ENCODE assay signal across 12 mouse cellular contexts in genomic region chr10:60026759-60027395, GRCm38 (mm10). TPM values are rescaled to one million over a fixed set of nuclear protein-coding genes. Genes with fewer than 3 reads are reported as not detected.
A peak's percentile ranks its signal among the peaks of the same experiment; 100 is the strongest.
DNase-seq lines count a peak whose midpoint lies in the region; ATAC-seq and TF ChIP-seq lines count a peak whose summit lies in the region.
"Had no signal": no experiment of that assay in that cellular context is flagged by ENCODE, and none has a peak within 500 bp of the region (broad histone marks: within the 10 kb centered on the region; RNA-seq: fewer than 3 reads in every experiment).

No protein-coding gene starts in this region.

- H3K36me3 ChIP-seq in embryonic facial prominence, embryonic 13.5 days, result peaks cover 18% of the 10 kb centered on the region
- peaks cover 15% of the 10 kb centered on the region for H3K36me3 ChIP-seq in embryonic facial prominence, embryonic 10.5 days (replicated peaks)
- peaks cover 3% of the 10 kb centered on the region; the same call in 1 of the 2 replicates for H3K36me3 ChIP-seq in lung, postnatal 0 days (ENCODE audit: insufficient read depth, low read length)
- peaks cover 10% of the 10 kb centered on the region; the same call in 1 of the 2 replicates for H3K36me3 ChIP-seq in limb, embryonic 10.5 days
- H3K36me3 ChIP-seq in stomach, embryonic 14.5 days (ENCODE audit: control insufficient read depth, insufficient read depth, low read length), result peaks cover 1% of the 10 kb centered on the region; the same call in 1 of the 2 replicates

- H3K4me1 ChIP-seq in embryonic facial prominence, embryonic 13.5 days, result peaks cover 27% of the 10 kb centered on the region
- peaks cover 26% of the 10 kb centered on the region for H3K4me1 ChIP-seq in embryonic facial prominence, embryonic 10.5 days
- H3K4me1 ChIP-seq in lung, postnatal 0 days (ENCODE audit: insufficient read depth, low read depth, low read length), result peaks cover 3% of the 10 kb centered on the region; the same call in 1 of the 2 replicates
- H3K4me1 ChIP-seq in limb, embryonic 10.5 days, result peaks cover 35% of the 10 kb centered on the region
- peaks cover 28% of the 10 kb centered on the region for H3K4me1 ChIP-seq in stomach, embryonic 14.5 days (ENCODE audit: control insufficient read depth, insufficient read depth, low read length)
- H3K4me1 ChIP-seq: liver, embryonic 15.5 days had no signal

- no peaks in the 10 kb centered on the region for H3K9me3 ChIP-seq in embryonic facial prominence, embryonic 13.5 days
- no peaks in the 10 kb centered on the region for H3K9me3 ChIP-seq in embryonic facial prominence, embryonic 10.5 days
- H3K9me3 ChIP-seq in lung, postnatal 0 days (ENCODE audit: low read length), result no peaks in the 10 kb centered on the region
- no peaks in the 10 kb centered on the region for H3K9me3 ChIP-seq in limb, embryonic 10.5 days (replicated peaks)
- no peaks in the 10 kb centered on the region for H3K9me3 ChIP-seq in stomach, embryonic 14.5 days (ENCODE audit: control insufficient read depth, low read depth, low read length)
- H3K9me3 ChIP-seq: liver, embryonic 15.5 days had no signal

- no peak for DNase-seq in embryonic facial prominence, embryonic 10.5 days (ENCODE audit: low spot score)
- DNase-seq in lung, postnatal 0 days (ENCODE audit: low spot score), result peak; percentile 37
- no peak for DNase-seq in lung, postnatal 14 days
- no peak for DNase-seq in limb, embryonic 10.5 days (ENCODE audit: low spot score)
- DNase-seq in cerebellum, postnatal 4 days (ENCODE audit: low spot score in 2 of 2), result no peak
- no peak for DNase-seq in cerebellum, adult 8-10 months
- DNase-seq: cerebellum, adult 9-10 months; heart, adult 11 months; thymus, postnatal 4 days had no signal

- H3K27me3 ChIP-seq in embryonic facial prominence, embryonic 13.5 days, result no peaks in the 10 kb centered on the region
- H3K27me3 ChIP-seq in embryonic facial prominence, embryonic 10.5 days (replicated peaks; ENCODE audit: low read depth, poor library complexity, severe bottlenecking), result no peaks in the 10 kb centered on the region
- H3K27me3 ChIP-seq in lung, postnatal 0 days (replicated peaks; ENCODE audit: insufficient read depth, low read length), result no peaks in the 10 kb centered on the region
- H3K27me3 ChIP-seq in limb, embryonic 10.5 days (ENCODE audit: low read depth, poor library complexity, severe bottlenecking), result no peaks in the 10 kb centered on the region
- no peaks in the 10 kb centered on the region for H3K27me3 ChIP-seq in stomach, embryonic 14.5 days (ENCODE audit: control insufficient read depth, insufficient read depth, low read length)
- H3K27me3 ChIP-seq: liver, embryonic 15.5 days had no signal

- no peak overlapping the region for H3K4me2 ChIP-seq in embryonic facial prominence, embryonic 13.5 days
- no peak overlapping the region for H3K4me2 ChIP-seq in lung, postnatal 0 days (replicated peaks; ENCODE audit: low read depth, low read length)
- no peak overlapping the region for H3K4me2 ChIP-seq in stomach, embryonic 14.5 days (replicated peaks; ENCODE audit: low read depth, low read length)
- H3K4me2 ChIP-seq: liver, embryonic 15.5 days had no signal

- H3K4me3 ChIP-seq in embryonic facial prominence, embryonic 13.5 days, result no peak overlapping the region
- no peak overlapping the region for H3K4me3 ChIP-seq in embryonic facial prominence, embryonic 10.5 days
- H3K4me3 ChIP-seq in lung, postnatal 0 days (ENCODE audit: low read depth, low read length), result no peak overlapping the region
- H3K4me3 ChIP-seq in limb, embryonic 10.5 days, result no peak overlapping the region
- no peak overlapping the region for H3K4me3 ChIP-seq in stomach, embryonic 14.5 days (ENCODE audit: low read depth, low read length)
- H3K4me3 ChIP-seq: liver, embryonic 15.5 days had no signal

- no peak overlapping the region for H3K9ac ChIP-seq in embryonic facial prominence, embryonic 13.5 days
- H3K9ac ChIP-seq in lung, postnatal 0 days (replicated peaks; ENCODE audit: low read depth), result no peak overlapping the region
- no peak overlapping the region for H3K9ac ChIP-seq in stomach, embryonic 14.5 days (replicated peaks; ENCODE audit: low read depth, low read length)
- H3K9ac ChIP-seq: liver, embryonic 15.5 days had no signal

- TF ChIP-seq CTCF in lung, postnatal 0 days (IDR thresholded peaks at IDR 0.05), result no peak

- peak overlapping the region; percentile 24; the same call in 1 of the 2 replicates for H3K27ac ChIP-seq in embryonic facial prominence, embryonic 13.5 days
- H3K27ac ChIP-seq in embryonic facial prominence, embryonic 10.5 days (replicated peaks), result no peak overlapping the region; the same call in 1 of the 2 replicates
- H3K27ac ChIP-seq in lung, postnatal 0 days (ENCODE audit: low read length), result no peak overlapping the region
- H3K27ac ChIP-seq in limb, embryonic 10.5 days, result peak overlapping the region; percentile 74; the same call in 1 of the 2 replicates
- H3K27ac ChIP-seq in stomach, embryonic 14.5 days (ENCODE audit: low read length), result peak overlapping the region; percentile 74
- H3K27ac ChIP-seq: liver, embryonic 15.5 days had no signal

- no peak for TF ChIP-seq EP300 in lung, postnatal 0 days (IDR thresholded peaks at IDR 0.05)

- ATAC-seq in embryonic facial prominence, embryonic 13.5 days (ENCODE audit: insufficient number of reproducible peaks, insufficient read depth, low FRiP score, low TSS enrichment, low read depth), result no peak
- peak; percentile 30 for ATAC-seq in lung, postnatal 0 days
- no peak for ATAC-seq in stomach, embryonic 14.5 days (ENCODE audit: insufficient number of reproducible peaks, insufficient read depth, low FRiP score, low read depth)

- 45% methylated on average over 13 of the region's 13 CpGs for WGBS in embryonic facial prominence, embryonic 13.5 days
- 61% methylated on average over 13 of the region's 13 CpGs for WGBS in embryonic facial prominence, embryonic 10.5 days
- 49% methylated on average over 13 of the region's 13 CpGs for WGBS in lung, postnatal 0 days
- WGBS in limb, embryonic 10.5 days, result 66% methylated on average over 13 of the region's 13 CpGs
- 45% methylated on average over 13 of the region's 13 CpGs for WGBS in stomach, embryonic 14.5 days

RNA-seq across cellular contexts. Expression of gene Anapc16, which starts 23.9 kb away (rescaled TPM):
- polyA plus RNA-seq in embryonic facial prominence, embryonic 13.5 days (2015; fragmentation: Nextera tagmentation; extraction: Ambion mirVana), result 116 and 128 TPM in 2 replicates
- 104 and 109 TPM in 2 replicates for polyA plus RNA-seq in embryonic facial prominence, embryonic 10.5 days (2016; fragmentation: Nextera tagmentation; extraction: Ambion mirVana)
- 105 and 117 TPM in 2 replicates for polyA plus RNA-seq in lung, postnatal 0 days (2015; fragmentation: Nextera tagmentation; extraction: Ambion mirVana)
- polyA plus RNA-seq in limb, embryonic 10.5 days (2016; fragmentation: Nextera tagmentation; extraction: Ambion mirVana), result 103 and 111 TPM in 2 replicates
- polyA plus RNA-seq in stomach, embryonic 14.5 days (2014; fragmentation: Nextera tagmentation; extraction: Ambion mirVana), result 116 and 118 TPM in 2 replicates

RNA-seq across cellular contexts. Expression of gene Ascc1, which starts 24.3 kb away (rescaled TPM):
- polyA plus RNA-seq in embryonic facial prominence, embryonic 13.5 days (2015; fragmentation: Nextera tagmentation; extraction: Ambion mirVana), result 48.3 and 50.3 TPM in 2 replicates
- polyA plus RNA-seq in embryonic facial prominence, embryonic 10.5 days (2016; fragmentation: Nextera tagmentation; extraction: Ambion mirVana), result 35.8 and 41.8 TPM in 2 replicates
- polyA plus RNA-seq in lung, postnatal 0 days (2015; fragmentation: Nextera tagmentation; extraction: Ambion mirVana), result 47.2 and 50.0 TPM in 2 replicates
- 32.1 and 36.5 TPM in 2 replicates for polyA plus RNA-seq in limb, embryonic 10.5 days (2016; fragmentation: Nextera tagmentation; extraction: Ambion mirVana)
- polyA plus RNA-seq in stomach, embryonic 14.5 days (2014; fragmentation: Nextera tagmentation; extraction: Ambion mirVana), result 44.0 and 46.6 TPM in 2 replicates

Comparison
In these comparisons a context has a peak if more than half of its experiments do, and no peak if none do; other contexts are left out.
1. H3K27ac ChIP-seq: peak in embryonic facial prominence, embryonic 13.5 days (single experiment), limb, embryonic 10.5 days (single experiment) and stomach, embryonic 14.5 days (single experiment); none in embryonic facial prominence, embryonic 10.5 days (single experiment) and lung, postnatal 0 days (single experiment).